Mouse (Mus musculus): ENCODE results near the gene Lrrc71.

Gene Lrrc71

GRCm38 (mm10) chr3:87763202-87763601, 14.8 kb upstream of the Lrrc71 start:
- DNase-seq, result no peak

GRCm38 (mm10) chr3:87761408-87762375, 13.3 kb upstream of the Lrrc71 start:
- DNase-seq, result no peak

- no peak for DNase-seq
These were observed 10.2 kb upstream of the Lrrc71 start for GRCm38 (mm10) chr3:87758641-87759040.

- DNase-seq, result no peak
These were observed 8.1 kb upstream of the Lrrc71 start for GRCm38 (mm10) chr3:87756488-87756887.

- DNase-seq, result peak; percentile 93
These were observed 7.5 kb upstream of the Lrrc71 start for GRCm38 (mm10) chr3:87755964-87756363.

- DNase-seq, result no peak
These were observed 5.4 kb upstream of the Lrrc71 start for GRCm38 (mm10) chr3:87753829-87754228.

GRCm38 (mm10) chr3:87752567-87752966, 4.1 kb upstream of the Lrrc71 start:
- no peak for DNase-seq

- DNase-seq, result no peak
These were observed 1.6 kb upstream of the Lrrc71 start for GRCm38 (mm10) chr3:87749977-87750376.

- peak; percentile 72 for DNase-seq
These were observed 611 bp upstream of the Lrrc71 start for GRCm38 (mm10) chr3:87749036-87749435.

- DNase-seq, result peak; percentile 69
These were observed 3.3 kb downstream of the Lrrc71 start for GRCm38 (mm10) chr3:87745036-87745659.

GRCm38 (mm10) chr3:87743927-87744326, 4.5 kb downstream of the Lrrc71 start:
- no peak for DNase-seq

GRCm38 (mm10) chr3:87742735-87743134, 5.7 kb downstream of the Lrrc71 start:
- no peak for DNase-seq

- no peak for DNase-seq
These were observed 6.4 kb downstream of the Lrrc71 start for GRCm38 (mm10) chr3:87742013-87742412.

GRCm38 (mm10) chr3:87738906-87739305, 9.5 kb downstream of the Lrrc71 start:
- DNase-seq, result no peak

GRCm38 (mm10) chr3:87735335-87735734, 13.1 kb downstream of the Lrrc71 start:
- no peak for DNase-seq

GRCm38 (mm10) chr3:87733984-87734761, 14.3 kb downstream of the Lrrc71 start:
- no peak for DNase-seq

- no peak for DNase-seq
These were observed 15.3 kb downstream of the Lrrc71 start for GRCm38 (mm10) chr3:87733098-87733497.

- no peak for DNase-seq
These were observed 19.7 kb downstream of the Lrrc71 start for GRCm38 (mm10) chr3:87728696-87729095.

GRCm38 (mm10) chr3:87726191-87726590, 22.2 kb downstream of the Lrrc71 start:
- no peak for DNase-seq

GRCm38 (mm10) chr3:87725396-87726160, 22.8 kb downstream of the Lrrc71 start:
- no peak for DNase-seq

GRCm38 (mm10) chr3:87724556-87724955, 23.9 kb downstream of the Lrrc71 start:
- no peak for DNase-seq

GRCm38 (mm10) chr3:87718525-87718924, 29.9 kb downstream of the Lrrc71 start:
- DNase-seq, result no peak

Measured in lung, postnatal 10 days (tissue).